Mouse (Mus musculus): ENCODE data around the gene Anapc4.

Gene Anapc4

GRCm38 (mm10) chr5:52868918-52869703, 35.3 kb downstream of the Anapc4 start:
- DNase-seq (ENCODE audit: low spot score) = no peak

- DNase-seq (ENCODE audit: low spot score) = no peak
Measured at GRCm38 (mm10) chr5:52871461-52871860, 37.6 kb downstream of the Anapc4 start.

GRCm38 (mm10) chr5:52871986-52872385, 38.2 kb downstream of the Anapc4 start:
- no peak for DNase-seq (ENCODE audit: low spot score)

- DNase-seq (ENCODE audit: low spot score) = no peak
Measured at GRCm38 (mm10) chr5:52878847-52879246, 45.0 kb downstream of the Anapc4 start.

- no peak for DNase-seq (ENCODE audit: low spot score)
Measured at GRCm38 (mm10) chr5:52879926-52880325, 46.1 kb downstream of the Anapc4 start.

GRCm38 (mm10) chr5:52882446-52882845, 48.6 kb downstream of the Anapc4 start:
- no peak for DNase-seq (ENCODE audit: low spot score)

- DNase-seq (ENCODE audit: low spot score) = peak; percentile 25
Measured at GRCm38 (mm10) chr5:52887085-52887484, 53.3 kb downstream of the Anapc4 start.

GRCm38 (mm10) chr5:52889919-52890318, 56.1 kb downstream of the Anapc4 start:
- DNase-seq (ENCODE audit: low spot score) = no peak

- no peak for DNase-seq (ENCODE audit: low spot score)
Measured at GRCm38 (mm10) chr5:52891949-52892835, 58.4 kb downstream of the Anapc4 start.

GRCm38 (mm10) chr5:52893938-52894337, 60.1 kb downstream of the Anapc4 start:
- no peak for DNase-seq (ENCODE audit: low spot score)

GRCm38 (mm10) chr5:52904246-52904645, 70.4 kb downstream of the Anapc4 start:
- no peak for DNase-seq (ENCODE audit: low spot score)

GRCm38 (mm10) chr5:52904671-52905070, 70.9 kb downstream of the Anapc4 start:
- DNase-seq (ENCODE audit: low spot score) = no peak

- no peak for DNase-seq (ENCODE audit: low spot score)
Measured at GRCm38 (mm10) chr5:52908246-52908645, 74.4 kb downstream of the Anapc4 start.

- no peak for DNase-seq (ENCODE audit: low spot score)
Measured at GRCm38 (mm10) chr5:52910159-52910591, 76.4 kb downstream of the Anapc4 start.

- no peak for DNase-seq (ENCODE audit: low spot score)
Measured at GRCm38 (mm10) chr5:52911286-52911870, 77.6 kb downstream of the Anapc4 start.

GRCm38 (mm10) chr5:52913711-52914110, 79.9 kb downstream of the Anapc4 start:
- DNase-seq (ENCODE audit: low spot score) = no peak

- no peak for DNase-seq (ENCODE audit: low spot score)
Measured at GRCm38 (mm10) chr5:52916186-52916585, 82.4 kb downstream of the Anapc4 start.
